ENCODE assay signal across 20 mouse cellular contexts in the genomic region with DNA sequence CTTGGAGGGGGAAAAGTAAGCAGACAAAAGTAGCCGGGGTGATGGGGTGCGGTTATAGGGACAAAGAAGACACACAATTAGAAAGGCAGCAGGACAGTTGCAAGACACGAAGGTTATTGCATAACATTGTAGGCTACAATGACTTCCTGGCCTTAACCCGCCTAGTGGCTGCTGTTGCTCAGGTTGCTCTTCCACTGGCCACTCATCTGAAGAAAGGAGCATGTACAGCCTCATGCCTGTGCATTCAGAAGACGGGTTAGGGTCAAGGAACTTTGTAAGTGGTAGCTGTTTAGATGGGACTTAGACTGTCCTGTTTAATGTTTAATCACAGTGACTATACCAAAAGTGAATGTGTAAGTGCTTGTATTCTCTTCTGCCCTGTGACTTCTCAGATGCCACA. TPM values are rescaled to one million over a fixed set of nuclear protein-coding genes. Genes with fewer than 3 reads are reported as not detected.
DNase-seq lines count a peak whose midpoint lies in the region; ATAC-seq and TF ChIP-seq lines count a peak whose summit lies in the region.
"Had no signal": no experiment of that assay in that cellular context is flagged by ENCODE, and none has a peak within 500 bp of the region (broad histone marks: within the 10 kb centered on the region; RNA-seq: fewer than 3 reads in every experiment).

No protein-coding gene starts in this region.

- H3K4me1 ChIP-seq in limb, embryonic 11.5 days (ENCODE audit: control insufficient read depth, insufficient read depth, low read length) = no peaks in the 10 kb centered on the region
- no peaks in the 10 kb centered on the region for H3K4me1 ChIP-seq in limb, embryonic 10.5 days
- H3K4me1 ChIP-seq in heart, adult 2 months (ENCODE audit: control insufficient read depth, insufficient read depth, low read length) = no peaks in the 10 kb centered on the region
- H3K4me1 ChIP-seq: embryonic facial prominence, embryonic 10.5 days; forebrain, embryonic 15.5 days; hindbrain, embryonic 15.5 days; liver, embryonic 13.5 days; lung, embryonic 15.5 days had no signal

- H3K27ac ChIP-seq in limb, embryonic 11.5 days (replicated peaks; ENCODE audit: low read depth, low read length) = no peak overlapping the region
- no peak overlapping the region for H3K27ac ChIP-seq in limb, embryonic 10.5 days
- H3K27ac ChIP-seq in heart, adult 2 months = no peak overlapping the region
- H3K27ac ChIP-seq: embryonic facial prominence, embryonic 10.5 days; forebrain, embryonic 15.5 days; hindbrain, embryonic 15.5 days; liver, embryonic 13.5 days; lung, embryonic 15.5 days; macrophage had no signal

- 93% methylated on average over 5 of the region's 5 CpGs for WGBS in limb, embryonic 11.5 days
- 94% methylated on average over 5 of the region's 5 CpGs for whole genome bisulfite sequencing in limb, embryonic 10.5 days
- WGBS in heart, adult 2 months = 94% methylated on average over 5 of the region's 5 CpGs

- H3K27me3 ChIP-seq in limb, embryonic 11.5 days (ENCODE audit: control insufficient read depth, insufficient read depth, low read length) = no peaks in the 10 kb centered on the region
- no peaks in the 10 kb centered on the region for H3K27me3 ChIP-seq in limb, embryonic 10.5 days (ENCODE audit: low read depth, poor library complexity, severe bottlenecking)
- no peaks in the 10 kb centered on the region for H3K27me3 ChIP-seq in heart, adult 2 months (ENCODE audit: control insufficient read depth, insufficient read depth, low read length)
- H3K27me3 ChIP-seq: forebrain, embryonic 15.5 days; hindbrain, embryonic 15.5 days; liver, embryonic 13.5 days; lung, embryonic 15.5 days had no signal

- intact Hi-C loops in left cerebral cortex, postnatal 10 days (cut with DNase I) = no loop called here
- intact Hi-C loops in heart, adult 2 months (cut with DNase I) = no loop called here

- no peak for TF ChIP-seq CTCF in heart, adult 2 months (IDR thresholded peaks at IDR 0.05)

- no peak overlapping the region for H3K4me3 ChIP-seq in limb, embryonic 11.5 days (ENCODE audit: low read depth, low read length)
- no peak overlapping the region for H3K4me3 ChIP-seq in limb, embryonic 10.5 days
- H3K4me3 ChIP-seq in heart, adult 2 months = no peak overlapping the region
- H3K4me3 ChIP-seq: embryonic facial prominence, embryonic 10.5 days; forebrain, embryonic 15.5 days; hindbrain, embryonic 15.5 days; liver, embryonic 13.5 days; lung, embryonic 15.5 days had no signal

- H3K36me3 ChIP-seq in limb, embryonic 11.5 days (ENCODE audit: control insufficient read depth, insufficient read depth, low read length) = no peaks in the 10 kb centered on the region
- H3K36me3 ChIP-seq in limb, embryonic 10.5 days = peaks cover 11% of the 10 kb centered on the region
- no peaks in the 10 kb centered on the region for H3K36me3 ChIP-seq in heart, adult 2 months (ENCODE audit: control insufficient read depth, insufficient read depth, low read length)
- H3K36me3 ChIP-seq: forebrain, embryonic 15.5 days; hindbrain, embryonic 15.5 days; liver, embryonic 13.5 days; lung, embryonic 15.5 days had no signal

- no peaks in the 10 kb centered on the region for H3K9me3 ChIP-seq in limb, embryonic 11.5 days (ENCODE audit: control insufficient read depth, low read length)
- H3K9me3 ChIP-seq in limb, embryonic 10.5 days (replicated peaks) = no peaks in the 10 kb centered on the region
- H3K9me3 ChIP-seq: embryonic facial prominence, embryonic 10.5 days; forebrain, embryonic 15.5 days; hindbrain, embryonic 15.5 days; liver, embryonic 13.5 days; lung, embryonic 15.5 days had no signal

- no peak overlapping the region for H3K9ac ChIP-seq in limb, embryonic 11.5 days (ENCODE audit: low read length)
- H3K9ac ChIP-seq in heart, adult 2 months (ENCODE audit: low read depth, low read length) = no peak overlapping the region
- H3K9ac ChIP-seq: forebrain, embryonic 15.5 days; hindbrain, embryonic 15.5 days; liver, embryonic 13.5 days; lung, embryonic 15.5 days had no signal

- ATAC-seq in limb, embryonic 11.5 days (ENCODE audit: insufficient number of reproducible peaks, low FRiP score, low TSS enrichment, low read depth) = no peak
- peak; percentile 93 for ATAC-seq in granulocyte monocyte progenitor cell, adult 5-6 weeks (replicated peaks; ENCODE audit: poor library complexity, severe bottlenecking)
- peak; percentile 92 for ATAC-seq in megakaryocyte progenitor cell, adult 5-6 weeks (replicated peaks; ENCODE audit: poor library complexity)
- ATAC-seq: forebrain, embryonic 15.5 days had no signal

- TF ChIP-seq POLR2A in heart, adult 2 months (IDR thresholded peaks at IDR 0.05; ENCODE audit: insufficient read depth, low read depth, low read length) = no peak

- no peak for TF ChIP-seq EP300 in heart, adult 2 months (IDR thresholded peaks at IDR 0.05; ENCODE audit: insufficient read depth, low read depth, low read length)

- no peak overlapping the region for H3K4me2 ChIP-seq in limb, embryonic 11.5 days (ENCODE audit: low read depth, severe bottlenecking)
- H3K4me2 ChIP-seq: forebrain, embryonic 15.5 days; heart, embryonic 11.5 days; hindbrain, embryonic 15.5 days; liver, embryonic 13.5 days; lung, embryonic 15.5 days; midbrain, embryonic 11.5 days had no signal

- peak; percentile 11 for DNase-seq in limb, embryonic 11.5 days (ENCODE audit: low spot score)
- DNase-seq in limb, embryonic 10.5 days (ENCODE audit: low spot score) = no peak
- DNase-seq in kidney, adult 9 months = peak; percentile 22
- DNase-seq in left cerebral cortex, postnatal 10 days (ENCODE audit: extremely low spot score in 1 of 2, low spot score in 2 of 2) = no peak
- no peak for DNase-seq in heart, adult 2 months
- DNase-seq: adrenal gland, postnatal 25 days; cerebellum, adult 9-11 months; liver, embryonic 13.5 days had no signal

- 0 out of 2 replicates have a peak, but pooled peaks cover 2% of the 10 kb centered on the region for H3K79me2 ChIP-seq in heart, adult 2 months (replicated peaks; ENCODE audit: control insufficient read depth, insufficient read depth, low read length)

RNA-seq across cellular contexts. Expression of gene Gpatch2, which starts 26.0 kb away (rescaled TPM):
- polyA plus RNA-seq in limb, embryonic 11.5 days (2014; fragmentation: Nextera tagmentation; extraction: Ambion mirVana) = 23.4 and 25.2 TPM in 2 replicates
- 22.0 and 24.7 TPM in 2 replicates for polyA plus RNA-seq in limb, embryonic 10.5 days (2016; fragmentation: Nextera tagmentation; extraction: Ambion mirVana)
- 10.6 and 11.2 TPM in 2 replicates for total RNA-seq in granulocyte monocyte progenitor cell, adult 5-6 weeks (2014; fragmentation: Nextera tagmentation)
- 13.3 and 18.6 TPM in 2 replicates for total RNA-seq in granulocyte monocyte progenitor cell, adult 5-6 weeks (2017)
- total RNA-seq in megakaryocyte progenitor cell, adult 5-6 weeks (2015) = 9.5 and 9.7 TPM in 2 replicates
- 21.5 and 29.6 TPM in 2 replicates for total RNA-seq in megakaryocyte progenitor cell, adult 5-6 weeks (2017)
- 10 to 100 TPM; 17.2 to 18.8 TPM for total RNA-seq in left cerebral cortex, postnatal 10 days (2021)
- total RNA-seq in heart, adult 2 months (2021) = 10 to 100 TPM; 10.1 to 10.5 TPM
- polyA plus RNA-seq in heart, adult 2 months (2012; rRNA removed) = 5.9 and 8.6 TPM in 2 replicates

RNA-seq across cellular contexts. Expression of gene Spata17, which starts 26.1 kb away (rescaled TPM):
- 0.57 and 0.72 TPM in 2 replicates for polyA plus RNA-seq in limb, embryonic 11.5 days (2014; fragmentation: Nextera tagmentation; extraction: Ambion mirVana)
- polyA plus RNA-seq in limb, embryonic 10.5 days (2016; fragmentation: Nextera tagmentation; extraction: Ambion mirVana) = 0.89 and 1.4 TPM in 2 replicates
- not detected in 2 replicates for total RNA-seq in granulocyte monocyte progenitor cell, adult 5-6 weeks (2014; fragmentation: Nextera tagmentation)
- total RNA-seq in granulocyte monocyte progenitor cell, adult 5-6 weeks (2017) = 0.62 TPM in 1 of 2 replicates, not detected in the other
- total RNA-seq in megakaryocyte progenitor cell, adult 5-6 weeks (2015) = not detected in 2 replicates
- 2.2 TPM in 1 of 2 replicates, not detected in the other for total RNA-seq in megakaryocyte progenitor cell, adult 5-6 weeks (2017)
- under 1 TPM in 1 of 2 experiments, not detected in 1; 0.36 TPM for total RNA-seq in left cerebral cortex, postnatal 10 days (2021)
- 1 to 10 TPM in 1 of 2 experiments, under 1 TPM in 1; 0.29 to 1.6 TPM for total RNA-seq in heart, adult 2 months (2021)
- polyA plus RNA-seq in heart, adult 2 months (2012; rRNA removed) = 0.66 and 0.82 TPM in 2 replicates
- total RNA-seq: gastrocnemius, adult 8-10 months; hematopoietic stem cell, adult 5-6 weeks had no signal
- polyA plus RNA-seq: macrophage; small intestine, adult 2 months had no signal

Comparison
In these comparisons a context has a peak if more than half of its experiments do, and no peak if none do; other contexts are left out.
1. DNase-seq: peak in limb, embryonic 11.5 days (single experiment) and kidney, adult 9 months (single experiment); none in limb, embryonic 10.5 days (single experiment), left cerebral cortex, postnatal 10 days (0 of 2) and heart, adult 2 months (0 of 2).